Mouse (Mus musculus): Measurements from ENCODE around the gene Ptpn22.

DNA sequence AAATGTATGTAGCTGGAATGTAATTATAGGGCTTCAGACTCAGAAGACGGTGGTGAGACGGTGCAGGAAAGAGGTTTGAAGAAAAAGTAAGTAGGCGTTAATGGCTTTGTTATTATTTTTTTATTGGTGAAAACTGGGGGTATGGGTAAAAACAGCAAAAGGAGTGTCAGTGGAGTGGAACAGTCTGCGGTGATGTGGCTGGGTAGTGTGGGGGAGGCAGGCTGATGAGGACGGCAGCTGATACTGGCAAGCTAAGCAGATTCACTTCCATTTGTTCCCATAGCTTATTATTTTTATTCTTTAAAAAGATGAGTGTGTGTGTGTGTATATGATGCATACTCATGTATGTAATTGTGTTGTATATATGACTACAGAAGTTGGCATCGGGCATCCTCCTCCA, 8.1 kb upstream of the Ptpn22 start:
- TF ChIP-seq CTCF (IDR thresholded peaks at IDR 0.05; ENCODE audit: borderline replicate concordance, extremely low read depth, insufficient read depth, insufficient read length) (no peak), POLR2A (IDR thresholded peaks at IDR 0.05; ENCODE audit: borderline replicate concordance, extremely low read depth, insufficient read depth, insufficient read length, poor library complexity, severe bottlenecking) (no peak)
